Mouse (Mus musculus): Measurements from ENCODE around the gene Tlr9. TPM values are rescaled to one million over a fixed set of nuclear protein-coding genes. Genes with fewer than 3 reads are reported as not detected.

Tlr9 gene
- polyA plus RNA-seq, 1 experiment from 2014 or later = 0.05 TPM

MicroRNAs encoded within 50 kb of the gene (microRNA counts, 519-probe panel; counts per million panel counts)
- 5,786 counts per million, percentile 96 among the panel's probes with 10 or more counts for microRNA mmu-let-7g

Small RNAs within 50 kb of the gene (microRNA-seq; reads per million reads assigned to microRNA genes)
- gene Mirlet7g = 21,517 reads per million, percentile 97 among the genes with 10 or more reads in this experiment

Other genes starting within 250 kb of the Tlr9 start
- gene Col6a4, start 125.8 kb upstream of the Tlr9 start, polyA plus RNA-seq (2016; fragmentation: Nextera tagmentation; extraction: Ambion mirVana) = 0.07 and 0.37 TPM in 2 replicates
- gene Glyctk, start 64.5 kb upstream of the Tlr9 start, polyA plus RNA-seq (2016; fragmentation: Nextera tagmentation; extraction: Ambion mirVana) = 5.1 and 5.6 TPM in 2 replicates
- gene Wdr82, start 51.7 kb upstream of the Tlr9 start, polyA plus RNA-seq (2016; fragmentation: Nextera tagmentation; extraction: Ambion mirVana) = 34.1 and 38.9 TPM in 2 replicates
- 32.3 and 37.0 TPM in 2 replicates for gene Ppm1m, start 22.9 kb upstream of the Tlr9 start, polyA plus RNA-seq (2016; fragmentation: Nextera tagmentation; extraction: Ambion mirVana)
- gene Twf2, start 19.5 kb upstream of the Tlr9 start, polyA plus RNA-seq (2016; fragmentation: Nextera tagmentation; extraction: Ambion mirVana) = 60.2 and 62.1 TPM in 2 replicates
- 79.2 and 92.1 TPM in 2 replicates for gene Alas1, start 26.1 kb downstream of the Tlr9 start, polyA plus RNA-seq (2016; fragmentation: Nextera tagmentation; extraction: Ambion mirVana)
- gene Poc1a, start 58.5 kb downstream of the Tlr9 start, polyA plus RNA-seq (2016; fragmentation: Nextera tagmentation; extraction: Ambion mirVana) = 15.4 and 16.4 TPM in 2 replicates
- 25.5 and 26.9 TPM in 2 replicates for gene Dusp7, start 146.0 kb downstream of the Tlr9 start, polyA plus RNA-seq (2016; fragmentation: Nextera tagmentation; extraction: Ambion mirVana)
- gene Rpl29, start 206.9 kb downstream of the Tlr9 start, polyA plus RNA-seq (2016; fragmentation: Nextera tagmentation; extraction: Ambion mirVana) = 629 and 723 TPM in 2 replicates
- 29.0 and 30.7 TPM in 2 replicates for gene Acy1, start 215.7 kb downstream of the Tlr9 start, polyA plus RNA-seq (2016; fragmentation: Nextera tagmentation; extraction: Ambion mirVana)
- gene Abhd14b, start 224.9 kb downstream of the Tlr9 start, polyA plus RNA-seq (2016; fragmentation: Nextera tagmentation; extraction: Ambion mirVana) = 7.6 and 8.5 TPM in 2 replicates
- gene Abhd14a, start 225.1 kb downstream of the Tlr9 start, polyA plus RNA-seq (2016; fragmentation: Nextera tagmentation; extraction: Ambion mirVana) = 37.5 and 39.7 TPM in 2 replicates
- gene Pcbp4, start 230.7 kb downstream of the Tlr9 start, polyA plus RNA-seq (2016; fragmentation: Nextera tagmentation; extraction: Ambion mirVana) = 308 and 309 TPM in 2 replicates
- 0.41 and 0.68 TPM in 2 replicates for gene Gpr62, start 243.3 kb downstream of the Tlr9 start, polyA plus RNA-seq (2016; fragmentation: Nextera tagmentation; extraction: Ambion mirVana)

Measured in hindbrain, embryonic 12.5 days (tissue).